Mouse (Mus musculus) megakaryocyte, embryonic 14.5 days (primary cell): ENCODE results near the gene Hnrnpm. TPM values are rescaled to one million over a fixed set of nuclear protein-coding genes. Genes with fewer than 3 reads are reported as not detected.
A peak's percentile ranks its signal among the peaks of the same experiment; 100 is the strongest.

Source experiments
- H3K27me3 ChIP-seq: replicated peaks from 2 replicates; pipeline ENCODE3; 2012; ENCODE audit warnings: inconsistent platforms
- H3K36me3 ChIP-seq: replicated peaks from 2 replicates; pipeline ENCODE3; 2012; ENCODE audit warnings: low read length, inconsistent platforms, mixed read lengths
- H3K4me1 ChIP-seq: 2 replicates; pipeline ENCODE4 v1.6.1; 2012; ENCODE audit warnings: inconsistent platforms
- H3K4me3 ChIP-seq: replicated peaks from 2 replicates; pipeline ENCODE3; 2012; ENCODE audit warnings: moderate library complexity, mild to moderate bottlenecking, inconsistent platforms
- H3K9me3 ChIP-seq: 2 replicates; pipeline ENCODE4 v1.6.1; 2012; ENCODE audit warnings: inconsistent platforms
- FLI1 ChIP-seq: IDR thresholded peaks from 2 replicates; pipeline ENCODE4 v1.6.1; 2012; ENCODE audit warnings: low read length, inconsistent platforms, mixed read lengths
- GATA1 ChIP-seq: IDR thresholded peaks from 3 replicates; pipeline ENCODE4 v1.6.1; 2012; ENCODE audit warnings: mixed read lengths, low read length, inconsistent platforms, borderline replicate concordance
- polyA plus RNA-seq: library from polyadenylated mRNA; stranded (reverse); fragments of >175 nt; gene quantifications from 2 replicates; pipeline ENCODE4 v1.2.3, GENCODE M21; 2012; ENCODE audit warnings: low replicate concordance; ENCODE audit not compliant: insufficient read depth

Hnrnpm gene
- polyA plus RNA-seq, 1 experiment: 414 TPM

GRCm38 (mm10) chr17:33676086-33676485 lies 10.6 kb downstream of the Hnrnpm start:
- H3K4me1 ChIP-seq: peaks cover 70% of the 10 kb centered on the region
- H3K36me3 ChIP-seq: peaks cover 68% of the 10 kb centered on the region
- H3K27me3 ChIP-seq: no peaks in the 10 kb centered on the region
- no peaks in the 10 kb centered on the region for H3K9me3 ChIP-seq
- no peak overlapping the region for H3K4me3 ChIP-seq
- TF ChIP-seq FLI1: no peak
- TF ChIP-seq GATA1: no peak

GRCm38 (mm10) chr17:33675452-33675851 lies 11.2 kb downstream of the Hnrnpm start:
- H3K4me1 ChIP-seq: peaks cover 68% of the 10 kb centered on the region
- H3K27me3 ChIP-seq: no peaks in the 10 kb centered on the region
- TF ChIP-seq FLI1 (no peak), GATA1 (no peak)
- peaks cover 71% of the 10 kb centered on the region for H3K36me3 ChIP-seq
- no peak overlapping the region for H3K4me3 ChIP-seq
- H3K9me3 ChIP-seq: no peaks in the 10 kb centered on the region

GRCm38 (mm10) chr17:33673837-33674236 lies 12.8 kb downstream of the Hnrnpm start:
- no peak overlapping the region for H3K4me3 ChIP-seq

GRCm38 (mm10) chr17:33669681-33670080 lies 17.0 kb downstream of the Hnrnpm start:
- H3K27me3 ChIP-seq: no peaks in the 10 kb centered on the region
- H3K4me1 ChIP-seq: peaks cover 35% of the 10 kb centered on the region
- no peak for TF ChIP-seq GATA1
- no peak for TF ChIP-seq FLI1
- H3K4me3 ChIP-seq: no peak overlapping the region
- peaks cover 83% of the 10 kb centered on the region for H3K36me3 ChIP-seq
- no peaks in the 10 kb centered on the region for H3K9me3 ChIP-seq

More at GRCm38 (mm10) chr17:33673837-33674236, 12.8 kb downstream of the Hnrnpm start:
- no peaks in the 10 kb centered on the region for H3K27me3 ChIP-seq
- no peaks in the 10 kb centered on the region for H3K9me3 ChIP-seq
- TF ChIP-seq GATA1 (no peak), FLI1 (no peak)
- peaks cover 80% of the 10 kb centered on the region for H3K36me3 ChIP-seq
- peaks cover 65% of the 10 kb centered on the region for H3K4me1 ChIP-seq

GRCm38 (mm10) chr17:33666813-33667212 lies 19.8 kb downstream of the Hnrnpm start:
- peaks cover 93% of the 10 kb centered on the region for H3K36me3 ChIP-seq
- H3K4me3 ChIP-seq: no peak overlapping the region
- peaks cover 18% of the 10 kb centered on the region; the same call in 1 of the 2 replicates for H3K4me1 ChIP-seq
- no peaks in the 10 kb centered on the region for H3K27me3 ChIP-seq
- TF ChIP-seq FLI1 (no peak), GATA1 (no peak)
- H3K9me3 ChIP-seq: no peaks in the 10 kb centered on the region

GRCm38 (mm10) chr17:33649781-33650475 lies 36.7 kb downstream of the Hnrnpm start:
- no peaks in the 10 kb centered on the region for H3K27me3 ChIP-seq
- peaks cover 100% of the 10 kb centered on the region for H3K36me3 ChIP-seq
- no peaks in the 10 kb centered on the region for H3K9me3 ChIP-seq
- TF ChIP-seq GATA1 (no peak), FLI1 (no peak)
- H3K4me1 ChIP-seq: peaks cover 11% of the 10 kb centered on the region
- H3K4me3 ChIP-seq: no peak overlapping the region

- Histone ChIP-seq H3K36me3 (peaks cover 96% of the 10 kb centered on the region), H3K27me3 (no peaks in the 10 kb centered on the region), H3K9me3 (no peaks in the 10 kb centered on the region), H3K4me1 (peaks cover 28% of the 10 kb centered on the region), H3K4me3 (no peak overlapping the region)
- TF ChIP-seq GATA1: no peak
- no peak for TF ChIP-seq FLI1
Measured at GRCm38 (mm10) chr17:33645073-33645472, 41.6 kb downstream of the Hnrnpm start.

GRCm38 (mm10) chr17:33644068-33644467 lies 42.6 kb downstream of the Hnrnpm start:
- Histone ChIP-seq H3K27me3 (no peaks in the 10 kb centered on the region), H3K4me1 (peaks cover 33% of the 10 kb centered on the region), H3K9me3 (no peaks in the 10 kb centered on the region), H3K36me3 (peaks cover 86% of the 10 kb centered on the region), H3K4me3 (no peak overlapping the region)
- TF ChIP-seq FLI1: no peak

- TF ChIP-seq FLI1 (no peak), GATA1 (no peak)
- peaks cover 67% of the 10 kb centered on the region for H3K4me1 ChIP-seq
- H3K9me3 ChIP-seq: no peaks in the 10 kb centered on the region
- H3K36me3 ChIP-seq: peaks cover 72% of the 10 kb centered on the region
- no peaks in the 10 kb centered on the region for H3K27me3 ChIP-seq
- H3K4me3 ChIP-seq: peak overlapping the region; percentile 38
Measured at GRCm38 (mm10) chr17:33639743-33640142, 46.9 kb downstream of the Hnrnpm start.

GRCm38 (mm10) chr17:33637516-33638276 lies 49.0 kb downstream of the Hnrnpm start, which contains the start of gene Pram1:
Gene Pram1 (plus strand): TSS chr17:33638056.
- Histone ChIP-seq H3K36me3 (peaks cover 70% of the 10 kb centered on the region), H3K4me1 (peaks cover 67% of the 10 kb centered on the region), H3K27me3 (no peaks in the 10 kb centered on the region), H3K4me3 (peak within 1 kb of the TSS; percentile 80), H3K9me3 (no peaks in the 10 kb centered on the region)
- TF ChIP-seq FLI1: no peak
- no peak for TF ChIP-seq GATA1
